Mouse (Mus musculus) skeletal muscle tissue, postnatal 0 days (tissue): ENCODE data around the gene Fxyd3. TPM values are rescaled to one million over a fixed set of nuclear protein-coding genes. Genes with fewer than 3 reads are reported as not detected.

Source experiments
- microRNA-seq, 2 experiments: library from miRNA; unstranded; fragments of <30 nt; microRNA quantifications; one replicate each; pipeline ENCODE4; 2016
- polyA plus RNA-seq: library from polyadenylated mRNA; unstranded; fragments of >200 nt; fragmentation: Nextera tagmentation; extraction: Ambion mirVana; gene quantifications from 2 replicates; pipeline ENCODE4 v1.2.1, GENCODE M21; 2015

Gene Fxyd3
- 0.87 and 5.7 TPM in 2 replicates for polyA plus RNA-seq

DNA sequence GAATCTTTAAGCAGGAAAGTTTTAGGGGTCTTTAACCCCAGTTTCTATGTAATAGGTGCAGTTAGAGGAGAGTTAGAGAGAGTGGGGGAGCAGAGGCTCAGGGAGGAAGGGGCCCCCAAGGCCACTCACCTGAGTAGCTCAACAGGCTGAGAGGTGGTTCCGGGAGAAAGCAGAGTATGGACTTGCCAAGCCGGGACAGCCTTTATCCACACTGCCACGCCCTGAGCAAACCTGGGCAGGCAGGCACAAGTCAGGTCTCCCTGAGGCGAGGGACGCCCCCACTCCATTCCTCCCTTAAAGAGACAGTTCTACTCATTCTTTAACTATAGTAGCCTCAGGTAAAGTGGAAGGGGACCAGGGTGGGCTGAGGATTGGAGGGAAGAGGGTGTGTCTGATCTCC lies at the start of gene Fxyd3:
TSS of gene Fxyd3 (minus strand) at position 213 of the 400 bp plus-strand sequence.

DNA sequence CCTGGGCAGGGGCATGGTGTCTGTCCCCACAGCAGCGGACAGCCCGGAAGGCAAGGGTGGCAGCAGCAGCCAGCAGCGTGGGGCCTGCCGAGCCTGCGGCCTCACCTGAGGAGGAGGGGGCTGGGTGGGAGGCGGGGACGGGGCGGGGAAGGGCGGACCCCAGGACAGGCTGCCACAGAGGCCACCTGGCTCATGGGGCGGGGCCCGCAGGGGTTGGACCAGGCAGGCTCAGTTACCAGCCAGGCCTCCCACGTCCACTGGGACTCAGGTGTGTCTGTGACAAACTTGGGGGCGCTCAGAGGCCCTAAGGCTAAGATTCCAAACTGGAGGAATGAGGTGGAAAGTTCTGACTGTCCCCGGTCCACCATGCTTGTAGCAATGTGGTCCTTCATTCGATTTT lies 38.7 kb upstream of the Fxyd3 start, which contains the start of gene Hpn:
TSS of gene Hpn (minus strand) at position 109 of the 400 bp plus-strand sequence.

DNA sequence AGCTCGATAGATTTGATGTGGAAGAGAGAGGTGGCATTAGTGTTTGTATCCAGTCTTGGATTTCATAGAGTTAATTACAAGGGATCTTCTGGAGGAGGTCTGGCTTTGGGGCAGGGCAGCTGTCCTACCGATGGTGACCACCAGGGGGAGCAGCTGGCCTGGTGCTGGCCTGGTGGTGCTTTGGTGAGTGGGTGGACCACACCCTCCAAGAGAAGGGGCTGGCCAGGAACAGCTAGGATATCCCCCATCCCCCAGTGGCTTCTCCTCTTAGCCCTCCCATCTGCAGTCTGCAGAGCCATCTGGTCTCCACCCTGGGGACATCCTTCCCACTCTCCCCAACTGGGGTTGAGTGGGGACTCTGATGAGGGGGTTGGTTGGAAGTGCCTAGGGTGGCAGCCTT lies 17.4 kb downstream of the Fxyd3 start, which contains the start of gene Lgi4:
TSS of gene Lgi4 (plus strand) at position 235 of the 400 bp plus-strand sequence.

DNA sequence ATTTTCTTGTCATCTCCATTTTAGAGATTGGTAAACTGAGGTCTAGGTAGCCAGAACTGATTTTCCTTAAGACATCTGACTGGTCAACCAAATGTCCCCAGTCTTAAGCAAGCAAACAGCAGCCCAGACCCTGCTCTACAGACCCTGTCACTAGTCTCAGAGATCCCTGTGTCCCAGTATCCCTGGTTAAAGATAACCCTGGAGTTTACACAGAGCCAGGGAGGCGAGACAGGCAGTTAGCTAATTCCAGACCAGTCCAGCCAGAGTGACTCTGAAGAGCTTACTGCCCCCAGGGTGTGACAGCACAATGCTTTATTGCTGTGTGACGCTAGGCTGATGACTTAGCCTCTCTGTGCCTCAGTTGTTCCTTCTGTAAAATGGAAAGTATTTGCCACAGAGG lies 19.4 kb downstream of the Fxyd3 start, which contains the start of gene Fxyd1:
TSS of gene Fxyd1 (minus strand) at position 129 of the 400 bp plus-strand sequence.

DNA sequence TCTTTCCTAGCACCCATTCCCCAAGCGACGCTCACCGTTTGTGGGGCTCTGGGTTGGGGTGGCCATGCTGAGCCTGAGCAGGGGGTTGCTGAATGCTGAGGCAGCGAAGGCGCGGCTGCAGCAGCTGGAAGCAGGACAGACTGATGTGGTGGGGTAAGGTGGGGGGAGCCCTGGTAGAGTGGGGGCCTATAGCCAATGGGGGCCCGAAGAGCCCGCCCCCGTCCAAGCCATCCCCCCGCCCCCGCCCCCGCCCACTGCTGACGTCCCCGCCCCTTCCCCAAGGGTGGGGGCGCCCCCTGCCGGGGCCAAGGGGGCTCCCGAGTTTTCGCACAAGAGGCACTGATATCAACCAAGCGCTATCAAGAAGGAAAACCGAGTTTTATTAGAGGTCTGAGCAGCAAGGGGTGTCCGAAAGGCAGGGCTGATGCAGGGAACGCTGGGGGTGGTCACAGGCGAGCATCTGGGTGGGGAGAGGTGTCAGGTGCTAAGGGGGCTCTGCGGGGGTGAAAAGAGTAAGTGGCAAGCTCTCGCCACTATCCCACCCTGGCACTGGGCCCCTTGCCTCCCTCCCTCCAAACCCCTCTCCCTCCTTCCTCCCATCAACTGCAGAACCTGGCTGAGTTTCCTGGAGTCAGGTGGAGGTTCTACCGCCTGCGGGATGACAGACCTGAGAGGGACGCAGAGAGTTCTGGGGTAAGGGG lies 25.0 kb downstream of the Fxyd3 start, which contains the start of gene Fxyd7:
TSS of gene Fxyd7 (minus strand) at position 147 of the 701 bp plus-strand sequence.

DNA sequence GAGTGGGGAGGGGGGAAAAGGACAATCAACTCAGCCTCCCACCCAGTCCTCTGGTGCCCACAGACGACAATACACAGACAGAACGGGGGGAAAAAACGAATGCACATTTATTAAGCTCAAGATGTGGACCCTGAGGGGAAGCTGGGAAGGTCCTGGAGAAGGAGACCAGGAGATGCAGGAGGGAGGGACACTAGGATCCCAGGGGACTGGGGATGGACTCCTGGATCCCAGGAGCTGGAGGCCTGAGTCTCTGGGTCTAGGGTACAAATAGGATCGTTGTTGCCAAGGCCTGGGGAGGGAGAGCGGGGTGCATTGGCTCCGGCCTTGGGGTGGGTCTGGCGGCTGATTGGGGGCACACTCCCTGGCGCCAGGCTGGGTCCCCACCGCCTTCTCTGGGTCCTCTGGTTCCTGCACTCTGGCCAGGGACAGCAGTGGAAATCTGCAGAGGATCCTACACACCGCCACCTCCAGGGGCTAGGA lies 34.0 kb downstream of the Fxyd3 start, which contains the start of gene Fxyd5:
TSS of gene Fxyd5 (minus strand) at position 51 of the 480 bp plus-strand sequence.

Small RNA genes within 50 kb of the gene (microRNA-seq; reads per million reads assigned to microRNA genes)
- gene Mir7050 = 0 reads per million in 2 experiments

Other genes with a start within 250 kb of the Fxyd3 start
- gene Ffar3, start 220.5 kb downstream of the Fxyd3 start, polyA plus RNA-seq = not detected in 2 replicates
- not detected in 2 replicates for gene Ffar1, start 215.1 kb downstream of the Fxyd3 start, polyA plus RNA-seq
- gene Cd22, start 196.4 kb downstream of the Fxyd3 start, polyA plus RNA-seq = 0.24 and 0.33 TPM in 2 replicates
- 2.2 and 2.4 TPM in 2 replicates for gene Mag, start 161.8 kb downstream of the Fxyd3 start, polyA plus RNA-seq
- gene Hamp2, start 152.0 kb downstream of the Fxyd3 start, polyA plus RNA-seq = not detected in 2 replicates
- gene Hamp, start 132.7 kb downstream of the Fxyd3 start, polyA plus RNA-seq = not detected in 2 replicates
- 13.5 and 15.2 TPM in 2 replicates for gene Usf2, start 119.9 kb downstream of the Fxyd3 start, polyA plus RNA-seq
- 0.73 and 1.8 TPM in 2 replicates for gene Lsr, start 103.2 kb downstream of the Fxyd3 start, polyA plus RNA-seq
- 0.22 TPM in 1 of 2 replicates, not detected in the other for gene Fam187b, start 102.9 kb downstream of the Fxyd3 start, polyA plus RNA-seq
- gene Fxyd5, start 34.2 kb downstream of the Fxyd3 start, polyA plus RNA-seq = 33.4 and 46.8 TPM in 2 replicates
- gene Fxyd7, start 25.2 kb downstream of the Fxyd3 start, polyA plus RNA-seq = 1.5 and 2.8 TPM in 2 replicates
- gene Fxyd1, start 19.5 kb downstream of the Fxyd3 start, polyA plus RNA-seq = 981 and 1,160 TPM in 2 replicates
- 1.1 and 1.3 TPM in 2 replicates for gene Lgi4, start 17.4 kb downstream of the Fxyd3 start, polyA plus RNA-seq
- gene Hpn, start 38.6 kb upstream of the Fxyd3 start, polyA plus RNA-seq = 0.83 and 1.2 TPM in 2 replicates
- 18.3 and 21.0 TPM in 2 replicates for gene Scn1b, start 50.3 kb upstream of the Fxyd3 start, polyA plus RNA-seq
- gene Gramd1a, start 79.2 kb upstream of the Fxyd3 start, polyA plus RNA-seq = 31.3 TPM in 2 replicates
- not detected in 2 replicates for gene Scgb2b2, start 213.8 kb upstream of the Fxyd3 start, polyA plus RNA-seq
- gene Scgb1b2, start 215.1 kb upstream of the Fxyd3 start, polyA plus RNA-seq = not detected in 2 replicates